Mouse (Mus musculus): ENCODE measurements around the gene Klf11. TPM values are rescaled to one million over a fixed set of nuclear protein-coding genes. Genes with fewer than 3 reads are reported as not detected.
"Not testable (repeated sequence)": the region's sequence is repeated elsewhere in the genome, so short reads cannot be mapped to it uniquely, and the experiment has no call there.

Gene Klf11
- 1 to 10 TPM; 4.4 to 6.1 TPM for total RNA-seq (2021)
- long read RNA-seq, experiment 1, full-length matches to known transcripts, result 2 of 2 reads
- long read RNA-seq, experiment 1, partial matches to known transcripts, result 0 of 2 reads
- long read RNA-seq, experiment 1, other reads (novel, unspliced or antisense), result 0 of 2 reads
- long read RNA-seq, experiment 2, full-length matches to known transcripts, result 13 of 15 reads
- long read RNA-seq, experiment 2, partial matches to known transcripts, result 1 of 15 reads
- long read RNA-seq, experiment 2, other reads (novel, unspliced or antisense), result 1 of 15 reads

DNA sequence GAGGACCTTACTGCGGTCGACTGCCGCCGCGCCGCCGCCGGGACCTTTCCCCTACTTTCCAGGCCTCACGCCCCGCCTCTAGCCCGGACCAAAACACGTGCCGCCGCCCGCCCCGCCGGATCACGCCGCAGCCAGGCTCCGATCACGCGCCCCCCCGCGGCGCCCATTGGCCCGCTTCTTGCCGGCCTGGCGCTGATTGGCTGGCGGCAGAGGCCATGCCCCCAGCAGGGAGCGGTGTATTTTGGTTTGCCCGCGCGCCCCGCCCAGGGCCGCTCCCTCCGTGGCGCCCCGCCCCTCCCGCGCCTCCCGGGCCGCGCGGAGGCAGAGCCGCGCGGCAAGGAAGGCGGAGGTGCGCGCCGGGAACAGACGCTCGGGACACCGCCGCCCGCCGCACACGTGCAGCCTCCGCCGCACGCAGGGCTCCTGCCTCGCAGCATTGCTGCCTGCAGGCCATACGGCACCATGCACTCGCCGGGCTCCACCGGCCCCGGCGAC is at the start of gene Klf11:
Gene Klf11 (plus strand): TSS at position 212 of the 495 bp plus-strand sequence.
- DNase-seq, result peak; percentile 98
- intact Hi-C loops (cut with DNase I; ENCODE audit: low total_unique reads), result no loop called here

DNA sequence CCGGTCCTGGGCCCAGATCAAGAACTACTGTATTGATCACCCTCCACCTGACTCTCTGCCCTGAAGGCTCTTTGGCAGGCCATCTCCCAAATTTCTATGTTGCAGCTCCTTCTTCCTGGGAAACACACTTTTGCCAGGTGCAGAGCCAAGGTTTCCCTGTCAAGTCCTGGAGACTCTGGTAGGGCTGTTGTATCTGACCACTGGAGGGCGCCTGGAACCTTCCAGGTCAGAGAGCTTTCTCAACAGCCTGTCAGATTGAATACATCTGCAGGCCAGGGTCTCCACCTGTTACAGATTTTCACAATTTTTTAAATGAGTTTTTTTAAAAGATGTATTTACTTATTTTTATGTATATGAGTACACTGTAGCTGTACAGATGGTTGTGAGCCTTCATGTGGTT is 47.8 kb upstream of the Klf11 start:
- DNase-seq, result peak; percentile 74
- intact Hi-C loops (cut with DNase I; ENCODE audit: low total_unique reads), result no loop called here

DNA sequence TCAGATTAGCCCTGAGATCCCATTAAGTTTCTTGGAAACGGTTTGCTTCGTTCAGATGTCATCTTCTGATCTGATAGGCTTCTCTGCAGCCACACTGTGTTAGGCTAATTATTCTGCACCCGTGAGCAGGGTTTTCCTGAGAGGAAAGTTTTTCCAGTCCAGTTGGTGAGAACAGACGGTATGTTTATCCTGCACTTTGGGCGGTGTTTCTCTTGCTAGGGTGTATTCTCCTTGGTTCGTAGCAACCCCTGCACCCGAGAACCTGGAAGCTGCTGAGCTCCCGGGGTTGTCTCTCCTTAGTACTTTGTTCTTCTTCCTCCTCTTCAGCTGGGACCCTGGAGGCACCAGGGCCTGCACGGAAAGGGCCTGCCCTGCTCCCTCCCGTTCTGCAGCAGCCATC is 44.9 kb upstream of the Klf11 start:
- DNase-seq, result no peak
- intact Hi-C loops (cut with DNase I; ENCODE audit: low total_unique reads), result no loop called here

DNA sequence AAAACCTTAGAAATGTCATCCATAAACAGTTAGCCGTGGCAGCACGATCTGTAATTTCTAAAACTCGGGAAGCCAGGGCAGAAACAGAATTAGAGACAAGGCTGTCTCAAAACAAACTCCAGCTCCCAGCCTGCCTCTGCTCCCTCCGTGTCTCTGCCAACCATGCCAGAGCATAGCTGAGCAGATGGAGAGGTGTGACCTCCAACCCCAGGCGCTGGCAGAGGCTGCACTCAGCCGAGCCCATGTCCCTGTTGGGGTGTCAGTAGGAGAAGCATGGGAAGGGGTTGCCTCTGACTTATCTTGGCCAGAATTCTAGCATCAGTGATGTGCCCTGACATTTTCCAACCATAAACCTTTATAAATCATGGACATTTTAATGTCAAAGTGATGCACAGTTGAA is 38.5 kb upstream of the Klf11 start:
- intact Hi-C loops (cut with DNase I; ENCODE audit: low total_unique reads), result no loop called here
- DNase-seq, result no peak

DNA sequence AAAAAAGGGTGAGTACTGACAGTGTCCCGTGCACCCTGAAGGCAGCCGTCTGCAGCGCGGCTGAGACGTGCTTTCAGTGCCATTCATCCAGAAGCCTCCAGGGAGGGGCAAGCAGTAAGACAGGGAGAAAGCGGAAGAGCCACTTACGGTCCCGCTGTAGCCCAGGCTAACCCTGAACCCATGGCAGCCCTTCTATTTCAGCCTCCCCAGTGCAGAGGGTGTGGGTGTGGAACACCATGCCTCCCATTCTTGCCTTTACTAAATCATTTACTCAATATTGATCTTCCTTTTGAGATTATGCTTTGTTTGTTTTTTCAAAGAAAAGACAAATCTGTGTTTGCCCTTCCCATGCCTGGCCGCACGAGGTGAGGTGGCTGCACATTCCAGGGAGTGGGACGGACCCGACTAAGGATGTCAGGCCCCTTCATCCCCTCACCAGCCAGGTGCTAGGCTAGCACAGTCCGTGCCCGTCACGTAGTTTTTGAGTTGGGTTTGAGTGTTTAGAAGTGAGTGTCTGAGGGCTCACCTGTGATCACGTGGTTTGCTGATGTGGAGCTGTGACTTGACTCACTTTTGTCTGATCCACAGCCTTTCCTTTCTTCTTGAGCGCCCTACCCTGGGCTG is 36.5 kb upstream of the Klf11 start:
- no peak for DNase-seq
- intact Hi-C loops (cut with DNase I; ENCODE audit: low total_unique reads), result no loop called here

DNA sequence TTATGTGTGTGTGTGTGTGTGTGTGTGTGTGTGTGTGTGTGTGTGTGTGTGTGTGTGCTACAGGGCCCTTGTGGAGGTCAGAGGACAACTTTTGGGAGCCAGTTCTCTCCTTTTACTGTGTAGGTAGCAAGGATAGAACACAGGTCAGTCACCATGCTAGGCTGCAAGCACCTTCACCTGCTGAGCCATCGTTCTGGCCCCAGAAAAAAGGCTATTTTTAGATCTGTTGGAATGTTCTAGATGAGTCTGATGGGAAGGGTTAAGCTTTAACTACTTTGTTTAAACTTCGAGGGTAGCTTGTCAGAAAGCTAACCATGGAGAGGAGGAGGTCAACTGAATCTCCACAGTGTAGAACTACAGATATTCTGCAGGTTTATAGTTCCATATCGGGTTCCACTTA is 35.9 kb upstream of the Klf11 start:
- DNase-seq, result no peak
- intact Hi-C loops (cut with DNase I; ENCODE audit: low total_unique reads), result no loop called here

DNA sequence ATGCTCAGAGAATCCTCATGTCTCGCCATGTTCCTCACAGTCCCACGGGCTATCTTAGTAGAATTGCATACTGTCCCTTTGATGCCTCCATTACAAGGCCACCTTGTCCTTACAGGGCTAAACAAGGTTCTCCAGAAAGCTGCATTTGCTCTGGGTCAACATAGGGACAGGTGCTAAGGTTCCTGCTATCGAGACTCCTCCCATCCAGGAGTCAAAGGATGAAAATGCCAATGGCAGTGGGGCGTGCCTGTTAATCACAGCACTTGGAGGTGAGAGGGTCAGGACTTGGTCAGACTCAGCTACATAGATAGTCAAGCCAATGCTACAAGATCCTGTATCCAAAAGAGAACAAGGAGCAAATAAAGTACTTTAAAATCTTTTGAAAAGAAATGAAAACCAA is 31.6 kb upstream of the Klf11 start:
- intact Hi-C loops (cut with DNase I; ENCODE audit: low total_unique reads), result no loop called here
- no peak for DNase-seq

DNA sequence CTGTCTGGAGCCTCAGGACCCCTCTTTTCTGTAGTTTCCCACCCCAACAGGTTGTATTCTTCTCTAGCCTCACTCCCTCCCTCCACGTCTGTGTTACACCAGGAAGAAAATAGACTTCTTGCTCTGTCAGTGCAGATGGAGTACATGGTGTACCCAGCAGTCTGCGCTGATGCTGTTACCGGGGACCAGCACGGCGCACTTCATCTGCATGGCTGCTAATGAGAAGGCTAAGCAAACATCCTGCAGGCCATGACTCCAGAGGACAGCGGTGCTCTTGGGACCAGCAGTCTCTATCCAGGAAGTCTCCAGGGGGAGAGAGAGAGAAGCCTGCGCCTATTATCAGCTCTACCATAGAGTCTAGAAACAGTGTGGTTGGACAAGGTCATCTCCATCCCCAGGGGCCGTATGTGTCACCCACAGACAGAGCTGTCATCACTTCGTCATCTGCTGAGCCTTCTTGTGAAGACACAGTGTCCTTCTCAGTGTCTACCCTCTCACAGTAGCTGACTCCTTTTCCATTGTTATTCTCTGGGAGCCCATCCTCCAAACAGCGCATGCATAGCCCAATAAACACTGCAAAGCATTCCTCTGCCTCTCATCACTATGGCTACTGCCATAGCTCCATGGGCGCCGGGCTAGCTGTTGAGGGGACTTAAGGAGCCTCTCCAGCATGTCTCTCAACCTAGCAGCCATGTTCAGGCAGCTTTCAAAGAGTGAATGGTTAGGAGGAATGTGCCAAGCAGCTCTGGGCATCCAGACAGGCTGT is 27.4 kb upstream of the Klf11 start:
- intact Hi-C loops (cut with DNase I; ENCODE audit: low total_unique reads), result no loop called here
- DNase-seq, result no peak

DNA sequence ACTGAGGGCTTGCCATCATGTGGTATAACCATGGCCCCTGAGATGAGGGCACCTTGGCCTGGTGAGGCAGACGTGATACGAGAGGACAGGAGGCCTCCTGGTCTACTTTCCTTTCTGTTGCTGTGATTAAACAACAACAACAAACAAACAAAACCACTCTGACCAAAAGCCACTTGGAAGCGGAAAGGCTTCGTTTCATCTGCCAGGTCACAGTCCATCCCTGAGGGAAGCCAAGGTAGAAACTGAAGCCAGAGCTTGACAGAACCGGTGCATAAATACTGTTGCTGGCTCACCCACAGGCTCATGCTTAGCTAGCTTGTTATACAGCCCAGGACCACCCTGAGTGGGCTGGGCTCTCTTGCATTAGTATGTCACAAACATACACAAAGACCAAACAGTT is 24.7 kb upstream of the Klf11 start:
- intact Hi-C loops (cut with DNase I; ENCODE audit: low total_unique reads), result no loop called here
- no peak for DNase-seq

DNA sequence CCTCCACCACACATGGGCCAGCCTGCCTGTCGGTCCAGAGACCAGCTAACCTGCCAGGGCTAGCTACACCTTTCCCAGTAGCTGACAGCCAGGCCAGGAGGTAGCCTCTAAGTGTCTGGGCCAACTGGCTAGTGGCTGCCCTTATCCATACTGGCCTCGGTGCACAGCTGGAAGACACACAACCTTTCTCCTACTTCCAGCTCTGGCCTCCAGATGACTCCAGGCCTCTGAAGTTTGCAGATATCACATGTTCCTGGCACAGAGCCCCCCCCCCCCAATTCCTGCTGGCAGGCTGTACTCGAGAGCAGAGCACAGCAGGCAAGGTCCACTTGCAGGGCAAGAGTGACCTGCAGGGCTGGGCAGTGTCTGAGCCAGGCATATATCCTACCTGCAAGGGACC is 23.9 kb upstream of the Klf11 start:
- no peak for DNase-seq
- intact Hi-C loops (cut with DNase I; ENCODE audit: low total_unique reads), result no loop called here

DNA sequence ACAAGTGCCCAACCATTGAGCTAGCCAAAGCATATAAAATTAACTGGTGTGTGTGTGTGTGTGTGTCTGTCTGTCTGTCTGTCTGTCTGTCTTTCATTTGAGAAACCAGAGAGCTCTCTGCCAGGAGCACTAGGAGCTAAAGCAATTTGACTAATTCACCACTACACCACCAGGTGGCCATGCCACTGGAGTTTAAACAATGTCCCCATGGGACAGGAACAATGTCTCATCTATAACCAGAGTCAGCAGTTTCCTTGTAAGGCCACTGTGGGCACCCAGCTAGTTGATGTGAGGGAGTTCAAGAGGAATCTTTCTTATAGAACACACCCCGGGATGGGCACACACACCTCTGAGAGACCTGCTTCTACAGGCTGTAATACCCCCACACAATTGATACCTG is 20.9 kb upstream of the Klf11 start:
- DNase-seq, result no peak
- intact Hi-C loops (cut with DNase I; ENCODE audit: low total_unique reads), result loop anchor here (10.0 kb wide), 1 partner anchor 325 kb away; no protein-coding TSS in a partner anchor

DNA sequence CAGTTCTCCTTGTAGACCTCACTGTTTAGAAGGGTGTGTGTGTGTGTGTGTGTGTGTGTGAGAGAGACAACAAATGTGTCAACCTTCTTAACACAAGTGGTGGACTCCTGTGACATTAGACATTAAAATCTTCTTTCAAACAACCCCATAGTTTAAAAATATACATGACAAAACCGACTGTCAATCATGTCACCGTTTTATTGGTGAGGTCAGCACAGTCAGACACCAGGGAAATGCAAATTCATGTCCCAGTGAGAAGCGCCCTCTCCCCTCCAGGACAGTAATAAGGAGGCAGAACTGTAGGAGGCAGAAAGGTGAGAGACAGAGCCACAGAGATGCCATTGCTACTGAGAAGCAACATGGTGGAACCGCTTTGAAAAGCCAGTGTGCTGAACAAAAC is 18.7 kb upstream of the Klf11 start:
- intact Hi-C loops (cut with DNase I; ENCODE audit: low total_unique reads), result loop anchor here (10.0 kb wide), 1 partner anchor 322 kb away; no protein-coding TSS in a partner anchor
- DNase-seq, result no peak

DNA sequence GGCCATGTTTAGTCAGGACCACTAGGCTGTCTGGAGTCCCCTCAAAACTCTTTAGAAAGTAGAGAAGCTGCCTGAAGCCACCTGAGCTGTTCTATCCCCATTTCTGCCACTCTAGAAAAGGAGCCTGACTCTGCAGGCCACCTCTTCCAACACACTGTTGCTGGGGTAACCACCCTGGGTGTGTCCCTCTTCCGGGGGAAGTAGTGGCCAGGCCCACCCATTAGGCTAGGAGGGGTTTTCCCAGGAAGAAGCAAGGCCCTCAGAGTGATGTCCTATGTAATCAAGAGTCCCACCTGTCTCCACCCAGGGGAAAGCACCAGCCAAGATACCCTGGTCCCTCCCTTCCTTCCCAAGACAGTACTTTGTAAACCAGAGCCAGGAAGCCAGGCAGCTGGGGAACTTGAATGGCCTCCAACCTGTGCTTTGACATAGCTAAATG is 17.3 kb upstream of the Klf11 start:
- DNase-seq, result peak; percentile 25
- intact Hi-C loops (cut with DNase I; ENCODE audit: low total_unique reads), result loop anchor here (10.0 kb wide), 1 partner anchor 321 kb away; no protein-coding TSS in a partner anchor

DNA sequence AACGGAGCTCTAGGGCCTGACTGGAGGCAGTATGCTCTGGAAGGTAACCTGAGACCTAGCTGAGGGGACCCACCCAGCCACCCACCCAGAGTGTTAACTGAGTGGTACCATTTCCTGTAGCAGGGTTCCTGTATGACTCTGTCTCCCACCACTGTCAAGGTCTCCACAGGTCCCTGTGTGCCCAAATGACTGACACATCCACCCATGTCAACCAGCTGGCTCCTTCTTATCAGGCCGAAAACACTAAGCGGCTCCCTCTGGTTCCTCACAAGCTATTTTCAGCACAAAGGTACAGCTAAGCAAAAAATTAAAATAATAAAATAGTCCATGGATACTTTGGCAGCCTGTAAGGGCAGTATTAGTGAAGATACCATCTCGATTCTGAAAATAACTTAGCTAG is 16.9 kb upstream of the Klf11 start:
- no peak for DNase-seq
- intact Hi-C loops (cut with DNase I; ENCODE audit: low total_unique reads), result loop anchor here (10.0 kb wide), 1 partner anchor 321 kb away; no protein-coding TSS in a partner anchor

DNA sequence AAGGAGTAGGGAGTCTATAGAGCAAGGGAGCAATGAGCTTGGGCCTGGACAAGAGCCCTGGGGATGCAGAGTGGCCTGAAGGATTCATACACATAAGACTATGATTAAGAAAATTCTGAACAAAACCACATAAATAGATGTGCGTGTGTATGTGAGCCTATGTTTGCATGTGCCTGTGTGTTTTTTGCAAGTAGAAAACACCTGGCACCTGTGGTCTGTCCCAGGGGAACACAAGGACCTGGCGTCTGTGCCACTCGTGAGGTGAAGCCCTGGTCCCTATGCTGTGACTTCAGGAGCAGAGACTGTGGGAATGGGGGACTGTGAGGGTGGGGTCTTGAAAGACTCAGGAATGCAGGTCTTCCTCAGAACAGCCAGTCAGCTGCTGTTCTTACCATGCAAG is 16.4 kb upstream of the Klf11 start:
- intact Hi-C loops (cut with DNase I; ENCODE audit: low total_unique reads), result loop anchor here (10.0 kb wide), 1 partner anchor 320 kb away; no protein-coding TSS in a partner anchor
- DNase-seq, result no peak

DNA sequence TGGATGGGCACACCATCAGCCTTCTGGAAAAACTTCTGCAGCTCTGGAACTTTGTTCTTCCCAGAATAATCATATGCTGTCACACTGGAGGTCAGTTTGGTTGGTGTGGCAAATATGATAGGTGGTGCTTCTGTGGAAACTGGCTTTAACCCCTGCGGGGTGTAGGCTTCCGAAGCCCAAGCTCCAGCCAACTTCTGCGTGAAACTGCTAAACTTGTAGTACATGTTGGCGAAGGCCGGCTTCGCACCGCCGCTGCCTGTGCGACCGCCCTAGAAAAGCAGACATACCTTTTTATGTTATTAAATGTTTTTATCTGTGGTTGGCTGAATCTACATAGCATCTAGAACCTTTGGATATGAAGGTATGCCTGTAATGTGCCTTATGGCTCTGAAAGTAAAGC is 12.3 kb upstream of the Klf11 start:
- not testable (repeated sequence) for DNase-seq
- intact Hi-C loops (cut with DNase I; ENCODE audit: low total_unique reads), result loop anchor here (10.0 kb wide), 1 partner anchor 316 kb away; no protein-coding TSS in a partner anchor

DNA sequence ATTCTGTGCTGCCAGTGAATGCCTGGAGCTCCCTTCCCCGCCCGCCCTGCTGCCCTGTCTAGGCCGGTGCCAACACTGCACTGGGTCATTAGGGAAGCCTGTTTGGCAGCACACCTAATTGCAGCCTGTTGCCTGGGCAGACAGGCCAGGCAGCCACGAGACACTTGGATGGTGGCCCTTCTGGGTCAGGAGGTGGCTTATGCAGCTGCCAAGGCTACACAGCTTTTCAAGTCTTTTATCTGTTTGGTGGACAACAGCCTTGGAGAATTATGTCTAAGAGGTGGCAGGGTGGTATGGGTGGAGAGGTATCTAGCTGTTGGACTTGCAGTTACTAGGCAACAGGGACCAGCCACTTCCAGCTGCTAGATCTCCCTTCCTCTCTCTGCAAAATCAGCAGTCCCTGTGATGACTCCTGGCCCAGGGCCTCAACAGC is 8.7 kb upstream of the Klf11 start:
- DNase-seq, result peak; percentile 68
- intact Hi-C loops (cut with DNase I; ENCODE audit: low total_unique reads), result no loop called here

DNA sequence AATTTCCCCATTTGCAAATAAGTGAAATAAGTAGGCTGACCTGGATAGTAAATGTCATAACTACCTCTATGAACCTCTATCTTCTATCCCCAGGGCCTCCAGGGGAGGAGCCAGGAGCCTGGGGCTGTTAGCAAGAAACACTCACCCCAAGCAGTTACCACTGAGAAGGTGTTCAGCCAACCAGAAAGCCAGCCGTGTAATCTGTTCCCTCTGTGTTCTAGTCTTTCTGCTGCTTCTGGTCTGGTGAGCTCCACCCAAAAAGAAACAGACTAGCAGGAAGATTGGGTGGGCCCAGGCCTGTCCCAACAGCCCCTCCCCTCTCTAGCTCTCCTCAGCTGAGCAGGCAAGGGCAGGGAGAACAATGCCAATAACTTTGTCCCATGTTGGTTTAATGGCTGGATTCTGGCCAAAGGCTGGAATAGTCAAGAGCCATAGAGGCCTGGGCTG is 6.9 kb upstream of the Klf11 start:
- DNase-seq, result no peak
- intact Hi-C loops (cut with DNase I; ENCODE audit: low total_unique reads), result no loop called here

DNA sequence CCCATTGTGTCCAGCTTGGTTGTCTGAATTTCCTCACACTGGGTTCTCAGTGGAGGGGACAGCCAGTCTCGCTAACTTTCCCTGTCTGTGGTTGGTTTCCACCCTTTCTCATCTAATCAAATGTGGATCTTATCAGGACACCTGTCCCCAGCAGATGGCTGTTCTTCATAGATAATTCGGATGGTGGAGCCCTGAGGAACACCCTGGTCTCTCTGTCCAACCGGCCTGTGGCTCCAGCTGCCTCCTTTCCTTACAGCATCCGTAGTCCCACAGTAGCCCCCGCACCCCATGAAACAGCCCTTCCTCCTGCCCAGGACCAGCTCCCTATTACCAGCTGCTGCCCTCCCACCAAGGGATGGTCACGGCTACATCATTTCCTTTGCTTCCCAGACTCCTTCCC is 5.2 kb upstream of the Klf11 start:
- no peak for DNase-seq
- intact Hi-C loops (cut with DNase I; ENCODE audit: low total_unique reads), result no loop called here

DNA sequence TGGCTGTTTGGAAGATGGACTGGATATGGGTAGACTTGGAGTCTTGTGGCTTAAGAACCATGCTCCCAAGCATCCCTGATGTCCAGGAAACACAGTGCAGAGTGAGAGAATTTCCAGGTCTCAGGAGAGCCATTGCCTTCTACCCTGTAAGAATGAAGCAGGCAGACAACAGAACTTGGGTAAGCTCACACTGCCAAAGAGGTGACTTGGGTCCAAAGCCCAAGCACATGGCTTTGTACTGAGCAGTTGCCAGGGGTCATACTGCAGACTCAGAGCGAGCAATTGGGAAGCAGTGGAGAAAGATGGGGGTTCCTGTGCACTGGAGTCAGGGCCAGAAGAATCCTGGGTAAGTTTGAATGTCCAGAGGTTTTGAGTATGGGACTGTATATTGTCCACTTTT is 3.0 kb upstream of the Klf11 start:
- DNase-seq, result no peak
- intact Hi-C loops (cut with DNase I; ENCODE audit: low total_unique reads), result no loop called here
